ENCODE assay signal across 8 mouse cellular contexts in genomic region chr17:35710705-35711347, GRCm38 (mm10). TPM values are rescaled to one million over a fixed set of nuclear protein-coding genes. Genes with fewer than 3 reads are reported as not detected.
DNase-seq lines count a peak whose midpoint lies in the region; ATAC-seq lines count a peak whose summit lies in the region.

No protein-coding gene starts in this region.

- ATAC-seq in forebrain, embryonic 14.5 days: peak; percentile 92

- DNase-seq in adrenal gland, adult (ENCODE audit: inconsistent age in 2 of 2, low spot score in 1 of 2): peak; percentile 52 to 86
- no peak for DNase-seq in adrenal gland, postnatal 4 days (ENCODE audit: low spot score in 2 of 2)
- DNase-seq in MN1 (ENCODE audit: low spot score): peak; percentile 90
- DNase-seq in forebrain, embryonic 14.5 days (ENCODE audit: low spot score): peak; percentile 93
- DNase-seq in kidney, postnatal 14 days: peak; percentile 88
- DNase-seq in right cerebral cortex, postnatal 25 days: no peak
- no peak for DNase-seq in right cerebral cortex, adult 18-20 months
- no peak for DNase-seq in left cerebral cortex, adult 11 months (ENCODE audit: low spot score)

- H3K9me3 ChIP-seq in forebrain, embryonic 14.5 days (replicated peaks; ENCODE audit: control insufficient read depth, low read length): no peaks in the 10 kb centered on the region

- H3K27ac ChIP-seq in forebrain, embryonic 14.5 days (ENCODE audit: low read depth, low read length): peak overlapping the region; percentile 80

- peaks cover 16% of the 10 kb centered on the region for H3K4me1 ChIP-seq in forebrain, embryonic 14.5 days (ENCODE audit: control insufficient read depth, insufficient read depth, low read length)

- WGBS in forebrain, embryonic 14.5 days: 8% methylated on average over 8 of the region's 8 CpGs

- no peak overlapping the region for H3K4me3 ChIP-seq in forebrain, embryonic 14.5 days (ENCODE audit: low read depth, low read length)

- H3K27me3 ChIP-seq in forebrain, embryonic 14.5 days (replicated peaks; ENCODE audit: control insufficient read depth, insufficient read depth, low read length): no peaks in the 10 kb centered on the region

- no peaks in the 10 kb centered on the region for H3K36me3 ChIP-seq in forebrain, embryonic 14.5 days (ENCODE audit: control insufficient read depth, insufficient read depth, low read length)

- H3K4me2 ChIP-seq in forebrain, embryonic 14.5 days (ENCODE audit: low read length): peak overlapping the region; percentile 31; the same call in 1 of the 2 replicates

- H3K9ac ChIP-seq in forebrain, embryonic 14.5 days (ENCODE audit: low read length): peak overlapping the region; percentile 32; the same call in 1 of the 2 replicates

RNA-seq across cellular contexts. Expression of gene Ddr1, which starts 6.4 kb away (rescaled TPM):
- 10 to 100 TPM; 55.9 to 65.9 TPM for total RNA-seq in adrenal gland, postnatal 4 days (2021)
- polyA plus RNA-seq in forebrain, embryonic 14.5 days (2014; fragmentation: Nextera tagmentation; extraction: Ambion mirVana): 62.0 and 74.5 TPM in 2 replicates

RNA-seq across cellular contexts. Expression of gene Gtf2h4, which starts 37.3 kb away (rescaled TPM):
- total RNA-seq in adrenal gland, postnatal 4 days (2021): 10 to 100 TPM; 30.1 to 31.4 TPM
- polyA plus RNA-seq in forebrain, embryonic 14.5 days (2014; fragmentation: Nextera tagmentation; extraction: Ambion mirVana): 36.9 and 38.2 TPM in 2 replicates

RNA-seq across cellular contexts. Expression of gene Vars2, which starts 43.4 kb away (rescaled TPM):
- 10 to 100 TPM; 57.7 to 61.0 TPM for total RNA-seq in adrenal gland, postnatal 4 days (2021)
- polyA plus RNA-seq in forebrain, embryonic 14.5 days (2014; fragmentation: Nextera tagmentation; extraction: Ambion mirVana): 9.3 and 11.5 TPM in 2 replicates

Comparison
In these comparisons a context has a peak if more than half of its experiments do, and no peak if none do; other contexts are left out.
1. DNase-seq: peak in adrenal gland, adult (2 of 2), MN1 (single experiment), forebrain, embryonic 14.5 days (single experiment) and kidney, postnatal 14 days (single experiment); none in adrenal gland, postnatal 4 days (0 of 2), right cerebral cortex, postnatal 25 days (single experiment), right cerebral cortex, adult 18-20 months (single experiment) and left cerebral cortex, adult 11 months (single experiment).